Mouse (Mus musculus) heart, adult 2 months (tissue): Measurements from ENCODE around the gene Polk. TPM values are rescaled to one million over a fixed set of nuclear protein-coding genes. Genes with fewer than 3 reads are reported as not detected.

Experiments
- DNase-seq, 2 experiments: peaks; one replicate each; pipeline ENCODE4 v3.0.0; 2021
- H3K27ac ChIP-seq: fragments of 200-600 bp; 2 replicates; pipeline ENCODE4 v1.8.1; 2022
- H3K27me3 ChIP-seq: fragments of 200-500 bp; 2 replicates; pipeline ENCODE4 v1.6.1; 2012; ENCODE audit warnings: mild to moderate bottlenecking, low read length, inconsistent platforms, mixed read lengths; ENCODE audit not compliant: control insufficient read depth, insufficient read depth
- H3K36me3 ChIP-seq: fragments of 200-500 bp; 2 replicates; pipeline ENCODE4 v1.6.1; 2012; ENCODE audit warnings: low read length, inconsistent platforms; ENCODE audit not compliant: control insufficient read depth, insufficient read depth
- H3K4me1 ChIP-seq: fragments of 200-500 bp; 2 replicates; pipeline ENCODE4 v1.6.1; 2011; ENCODE audit warnings: low read length; ENCODE audit not compliant: control insufficient read depth, insufficient read depth
- H3K4me3 ChIP-seq: fragments of 200-600 bp; 2 replicates; pipeline ENCODE4 v1.8.1; 2022
- H3K79me2 ChIP-seq: fragments of 200-500 bp; replicated peaks from 2 replicates; pipeline ENCODE4 v1.6.1; 2012; ENCODE audit warnings: mild to moderate bottlenecking, inconsistent platforms, low read length, moderate library complexity, mixed read lengths; ENCODE audit not compliant: control insufficient read depth, insufficient read depth
- H3K9ac ChIP-seq: fragments of 200-500 bp; 2 replicates; pipeline ENCODE4 v1.6.1; 2012; ENCODE audit warnings: low read depth, mild to moderate bottlenecking, control low read depth, inconsistent platforms, low read length, mixed read lengths
- CTCF ChIP-seq: fragments of 200-600 bp; IDR thresholded peaks from 2 replicates; pipeline ENCODE4 v1.8.1; 2022; ENCODE audit warnings: antibody characterized with exemption, mild to moderate bottlenecking, moderate library complexity
- EP300 ChIP-seq: fragments of 200-500 bp; IDR thresholded peaks from 2 replicates; pipeline ENCODE4 v1.6.1; 2011; ENCODE audit warnings: low read depth, low read length, control low read depth; ENCODE audit not compliant: insufficient read depth
- POLR2A ChIP-seq: fragments of 200-500 bp; IDR thresholded peaks from 2 replicates; pipeline ENCODE4 v1.6.1; 2011; ENCODE audit warnings: mild to moderate bottlenecking, low read depth, low read length, control low read depth; ENCODE audit not compliant: insufficient read depth
- WGBS: fragments of 180-500 bp; shearing (Covaris S2); methylation state at CpG from one replicate; pipeline ENCODE4 v1.1.7; 2018; 5-methylcytosine and 5-hydroxymethylcytosine counted together
- intact Hi-C: fragments of 180-260 bp; cut with DNase I; formaldehyde crosslinking; loops from one replicate; pipeline ENCODE4 v1.15.1; 2025
- polyA plus RNA-seq: library from polyadenylated mRNA; depleted of rRNA; stranded (reverse); fragments of >200 nt; gene quantifications from 2 replicates; pipeline ENCODE4 v1.2.3, GENCODE M21; 2012
- total RNA-seq, 2 experiments: library from RNA; stranded (reverse); gene quantifications; 2 replicates each; pipeline ENCODE4 v1.2.3; 2021

Polk gene
- total and polyA plus RNA-seq, 3 experiments = 1.1 to 5.2 (median 4.1) TPM

GRCm38 (mm10) chr13:96499891-96500290 lies 42.5 kb downstream of the Polk start:
- H3K4me3 ChIP-seq = no peak overlapping the region
- H3K27me3 ChIP-seq = no peaks in the 10 kb centered on the region
- H3K79me2 ChIP-seq = no peaks in the 10 kb centered on the region
- H3K36me3 ChIP-seq = no peaks in the 10 kb centered on the region
- intact Hi-C loops = loop anchor here (5.0 kb wide), 1 partner anchor 68 kb away; no protein-coding TSS in a partner anchor
- H3K4me1 ChIP-seq = peaks cover 3% of the 10 kb centered on the region
- DNase-seq = no peak
- H3K9ac ChIP-seq = no peak overlapping the region
- no peak overlapping the region for H3K27ac ChIP-seq
- TF ChIP-seq CTCF (no peak), EP300 (no peak), POLR2A (no peak)
- 82% methylated on average over 2 of the region's 2 CpGs for WGBS

- Histone ChIP-seq H3K4me1 (peaks cover 3% of the 10 kb centered on the region), H3K4me3 (no peak overlapping the region), H3K79me2 (no peaks in the 10 kb centered on the region), H3K9ac (0 out of 2 replicates have a peak overlapping the region, but pooled peaks have one; percentile 16), H3K27me3 (no peaks in the 10 kb centered on the region), H3K27ac (peak overlapping the region; percentile 19; the same call in 1 of the 2 replicates), H3K36me3 (no peaks in the 10 kb centered on the region)
- TF ChIP-seq CTCF (no peak), POLR2A (no peak), EP300 (no peak)
- no peak for DNase-seq
- WGBS = 47% methylated on average over 8 of the region's 8 CpGs
- intact Hi-C loops = loop anchor here (5.0 kb wide), 1 partner anchor 64 kb away; no protein-coding TSS in a partner anchor
Measured at GRCm38 (mm10) chr13:96496630-96497029, 45.7 kb downstream of the Polk start.

GRCm38 (mm10) chr13:96490433-96490832 lies 51.9 kb downstream of the Polk start, which contains the start of gene Gm17622:
Gm17622 (plus strand) TSS chr13:96490733.
- intact Hi-C loops = no loop called here
- DNase-seq = no peak
- no peak within 1 kb of the TSS for H3K4me3 ChIP-seq
- no peak within 1 kb of the TSS for H3K27ac ChIP-seq
- no peaks in the 10 kb centered on the region for H3K27me3 ChIP-seq
- H3K4me1 ChIP-seq = peaks cover 3% of the 10 kb centered on the region
- H3K79me2 ChIP-seq = no peaks in the 10 kb centered on the region
- H3K9ac ChIP-seq = no peak within 1 kb of the TSS
- no peak for TF ChIP-seq CTCF
- no peak for TF ChIP-seq POLR2A
- no peak for TF ChIP-seq EP300
- WGBS = 97% methylated on average over 3 of the region's 3 CpGs
- H3K36me3 ChIP-seq = no peaks in the 10 kb centered on the region

GRCm38 (mm10) chr13:96487968-96488367 lies 54.4 kb downstream of the Polk start:
- intact Hi-C loops = no loop called here
- no peaks in the 10 kb centered on the region for H3K27me3 ChIP-seq
- no peak overlapping the region for H3K9ac ChIP-seq
- no peak overlapping the region for H3K4me3 ChIP-seq
- H3K36me3 ChIP-seq = no peaks in the 10 kb centered on the region
- TF ChIP-seq CTCF (no peak), EP300 (no peak), POLR2A (no peak)
- H3K4me1 ChIP-seq = peaks cover 3% of the 10 kb centered on the region
- 92% methylated on average over 6 of the region's 6 CpGs for WGBS
- no peak overlapping the region for H3K27ac ChIP-seq
- no peak for DNase-seq
- H3K79me2 ChIP-seq = no peaks in the 10 kb centered on the region

GRCm38 (mm10) chr13:96487230-96487629 lies 55.1 kb downstream of the Polk start:
- H3K27me3 ChIP-seq = no peaks in the 10 kb centered on the region

GRCm38 (mm10) chr13:96478991-96479390 lies 63.4 kb downstream of the Polk start:
- no peak for DNase-seq
- no peak overlapping the region for H3K4me3 ChIP-seq
- no peaks in the 10 kb centered on the region for H3K4me1 ChIP-seq
- intact Hi-C loops = no loop called here
- no peak overlapping the region for H3K27ac ChIP-seq
- no peak overlapping the region for H3K9ac ChIP-seq
- 95% methylated on average over 1 of the region's 1 CpGs for WGBS
- H3K27me3 ChIP-seq = no peaks in the 10 kb centered on the region
- TF ChIP-seq CTCF (no peak), EP300 (no peak), POLR2A (no peak)
- H3K36me3 ChIP-seq = no peaks in the 10 kb centered on the region
- no peaks in the 10 kb centered on the region for H3K79me2 ChIP-seq

More at GRCm38 (mm10) chr13:96487230-96487629, 55.1 kb downstream of the Polk start:
- 37% methylated on average over 6 of the region's 6 CpGs for WGBS
- Histone ChIP-seq H3K79me2 (no peaks in the 10 kb centered on the region), H3K9ac (no peak overlapping the region), H3K4me1 (peaks cover 3% of the 10 kb centered on the region), H3K4me3 (no peak overlapping the region), H3K36me3 (no peaks in the 10 kb centered on the region), H3K27ac (no peak overlapping the region)
- TF ChIP-seq EP300 = no peak
- no peak for TF ChIP-seq POLR2A
- no peak for TF ChIP-seq CTCF
- DNase-seq = no peak
- intact Hi-C loops = no loop called here
